Mouse (Mus musculus): ENCODE results near the gene Ntmt1.

Gene Ntmt1

DNA sequence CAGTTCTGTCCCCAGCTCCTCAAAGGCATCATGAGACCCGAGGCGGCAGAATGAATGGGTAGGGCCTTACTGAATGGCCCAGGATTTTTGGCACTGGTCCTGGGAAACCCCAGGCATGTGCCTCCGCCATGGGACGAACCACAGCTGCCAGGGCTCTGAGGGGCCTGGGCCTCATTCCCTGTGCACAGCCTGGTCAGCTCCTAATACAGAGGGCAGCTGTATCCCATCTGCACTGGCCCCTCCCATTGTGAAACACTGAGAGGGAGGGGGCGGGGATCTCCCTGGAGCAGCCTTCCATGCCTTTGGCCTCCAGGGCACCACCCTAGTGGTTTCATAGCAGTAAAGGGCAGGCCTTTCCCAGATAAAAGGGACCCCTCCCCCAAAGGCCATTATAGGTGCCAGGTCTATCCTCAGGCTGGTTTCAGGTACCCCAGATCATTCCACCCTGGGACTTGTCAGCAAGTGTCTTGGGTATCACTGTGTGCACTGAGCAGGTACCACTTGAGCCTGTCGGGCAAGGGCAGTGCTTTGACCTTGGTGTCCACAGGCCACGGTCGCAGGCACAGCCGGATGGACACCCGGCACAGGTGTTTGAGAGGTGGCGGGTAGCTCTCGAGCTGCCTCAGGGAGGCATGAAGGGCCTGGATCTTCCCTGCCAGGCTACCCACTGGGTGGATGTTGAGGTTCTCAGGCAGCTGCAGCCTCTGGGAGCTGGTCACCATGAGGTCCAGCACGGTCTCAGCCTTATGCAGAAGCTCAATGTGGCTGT lies 15.9 kb downstream of the Ntmt1 start:
- DNase-seq (ENCODE audit: low spot score in 2 of 2): peak in 1 of 2 experiments; percentile 40

GRCm38 (mm10) chr2:30826825-30827748 lies 19.5 kb downstream of the Ntmt1 start:
- peak; percentile 71 to 90 for DNase-seq (ENCODE audit: low spot score in 2 of 2)

- DNase-seq (ENCODE audit: low spot score in 2 of 2): peak; percentile 98 to 99
These were observed 20.3 kb downstream of the Ntmt1 start for GRCm38 (mm10) chr2:30827749-30828475.

- DNase-seq (ENCODE audit: low spot score in 2 of 2): peak; percentile 53 to 74
These were observed 21.7 kb downstream of the Ntmt1 start for GRCm38 (mm10) chr2:30829315-30829714.

DNA sequence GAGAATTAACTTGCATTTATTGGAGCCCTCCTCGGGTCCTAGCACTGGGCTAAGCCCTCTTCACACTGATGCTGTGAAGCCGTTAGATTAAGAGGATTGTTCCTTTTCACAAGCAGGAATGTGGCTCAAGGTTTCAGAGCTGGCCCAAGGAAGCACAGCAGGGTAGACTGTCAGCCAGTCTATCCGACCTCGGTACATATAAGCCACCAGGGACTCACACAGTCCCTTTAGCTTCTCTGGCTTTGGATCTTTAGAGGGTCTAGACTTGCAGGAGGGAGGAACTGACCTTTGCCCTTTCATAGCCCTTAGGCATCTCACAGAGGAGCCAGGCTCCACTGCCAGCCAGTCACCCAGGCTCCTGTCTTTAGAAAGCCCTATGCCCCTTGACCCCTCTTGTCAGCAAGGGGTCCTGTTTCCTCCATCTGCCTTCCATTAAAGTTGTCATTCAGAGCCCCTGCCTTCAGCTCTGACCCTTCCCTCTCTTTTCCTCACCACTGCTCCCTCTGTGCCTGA lies 22.7 kb downstream of the Ntmt1 start, which contains the start of gene Asb6:
Gene Asb6 (minus strand): TSS at position 51 of the 513 bp plus-strand sequence.
- DNase-seq (ENCODE audit: low spot score in 2 of 2): no peak

- DNase-seq (ENCODE audit: low spot score in 2 of 2): no peak
These were observed 26.0 kb downstream of the Ntmt1 start for GRCm38 (mm10) chr2:30833644-30834043.

GRCm38 (mm10) chr2:30834373-30835022 lies 26.9 kb downstream of the Ntmt1 start, which contains the start of gene Prrx2:
Prrx2 (plus strand) TSS chr2:30834972.
- DNase-seq (ENCODE audit: low spot score in 2 of 2): no peak

DNA sequence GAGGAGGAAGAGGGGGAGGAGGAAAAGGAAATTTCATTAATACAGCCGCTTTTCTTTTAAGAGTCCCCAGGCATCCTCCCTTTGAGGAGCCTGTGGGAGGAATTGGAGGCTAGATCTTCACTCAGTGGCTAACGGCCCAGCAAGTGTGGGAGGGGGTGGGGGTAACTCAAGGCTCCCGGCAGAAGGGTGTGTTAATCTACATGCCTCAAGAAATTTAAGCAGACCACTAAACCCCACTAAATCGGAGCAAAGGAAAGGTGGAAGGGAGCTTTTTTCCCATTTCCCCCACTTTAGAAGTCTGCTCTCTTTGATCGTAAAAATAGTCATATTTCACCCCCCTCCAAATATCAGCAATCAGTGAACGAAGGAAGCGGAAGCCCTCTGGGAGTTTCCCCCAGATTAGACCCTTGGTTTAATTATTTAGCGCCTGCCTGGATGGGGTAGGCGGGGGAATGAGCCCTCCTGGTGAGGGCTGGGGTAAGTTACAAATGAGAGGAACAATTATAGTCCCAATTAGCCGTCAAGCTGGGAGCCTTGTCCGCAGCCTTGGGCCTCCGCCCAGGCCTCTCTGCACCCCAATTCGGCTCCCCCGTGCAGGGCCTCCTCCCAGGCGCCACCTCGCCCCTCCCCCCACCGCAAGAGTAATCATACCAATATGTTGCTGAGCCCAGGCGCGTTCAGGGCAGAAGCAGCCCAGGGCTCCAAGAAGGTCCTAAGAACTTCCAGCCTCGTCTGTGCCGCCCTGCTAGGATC lies 28.8 kb downstream of the Ntmt1 start:
- DNase-seq (ENCODE audit: low spot score in 2 of 2): no peak

GRCm38 (mm10) chr2:30842615-30843014 lies 35.0 kb downstream of the Ntmt1 start:
- DNase-seq (ENCODE audit: low spot score in 2 of 2): no peak

DNA sequence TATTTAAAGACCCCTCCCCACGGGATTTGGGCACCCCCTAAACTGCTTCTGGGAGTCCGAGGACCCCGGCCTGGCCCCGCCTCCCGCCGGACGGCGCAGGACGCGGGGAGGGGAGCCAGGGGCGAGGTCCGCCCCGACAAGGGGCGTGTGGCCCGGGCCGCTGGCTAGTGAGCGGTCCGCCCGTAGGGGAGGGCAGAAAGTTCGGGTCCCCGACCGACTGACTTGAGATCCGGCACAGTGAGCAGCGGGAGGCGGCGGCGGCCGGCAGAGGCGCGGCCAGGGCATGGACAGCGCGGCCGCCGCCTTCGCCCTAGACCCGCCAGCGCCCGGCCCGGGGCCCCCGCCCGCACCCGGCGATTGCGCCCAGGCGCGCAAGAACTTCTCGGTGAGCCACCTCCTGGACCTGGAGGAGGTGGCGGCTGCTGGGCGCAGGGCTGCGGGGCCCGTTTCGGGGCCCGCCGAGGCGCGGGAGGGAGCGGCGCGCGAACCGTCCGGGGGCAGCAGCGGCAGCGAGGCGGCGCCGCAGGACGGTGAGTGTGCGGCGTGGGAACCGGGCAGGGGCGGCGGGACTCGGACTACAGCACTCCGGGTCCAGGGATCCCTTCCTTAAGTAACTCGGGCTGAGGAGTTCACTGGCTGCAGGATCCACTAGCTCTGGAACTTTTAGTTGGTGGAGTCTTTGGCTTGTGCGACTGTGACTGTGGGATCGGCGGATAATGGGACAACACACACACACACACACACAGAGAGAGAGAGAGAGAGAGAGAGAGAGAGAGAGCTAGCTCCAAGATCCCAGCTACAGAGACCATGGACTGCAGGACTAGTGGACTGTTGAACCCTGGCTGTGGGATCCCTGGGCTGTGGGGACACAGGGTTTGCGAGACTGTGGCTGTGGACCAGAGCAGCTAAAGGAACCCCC lies 37.8 kb downstream of the Ntmt1 start:
- DNase-seq (ENCODE audit: low spot score in 2 of 2): no peak

DNA sequence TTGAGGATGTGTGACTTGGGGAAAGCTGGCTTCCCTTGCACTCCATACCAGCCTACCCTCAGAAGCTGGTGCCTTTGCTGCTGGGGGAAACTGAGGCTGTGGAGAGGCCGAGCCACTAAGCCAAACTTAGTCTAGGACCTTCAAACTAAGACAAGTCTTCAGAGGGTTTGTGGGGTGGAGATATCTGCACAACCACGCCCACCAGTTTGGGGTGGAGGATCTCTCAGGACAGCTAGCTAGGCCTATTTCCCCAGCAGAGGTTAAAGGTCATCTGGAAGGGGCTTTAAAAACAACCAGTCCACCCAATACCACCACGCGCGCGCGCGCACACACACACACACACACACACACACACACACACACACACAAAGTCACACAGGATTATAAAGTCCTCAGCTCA lies 38.6 kb downstream of the Ntmt1 start:
- no peak for DNase-seq (ENCODE audit: low spot score in 2 of 2)

DNA sequence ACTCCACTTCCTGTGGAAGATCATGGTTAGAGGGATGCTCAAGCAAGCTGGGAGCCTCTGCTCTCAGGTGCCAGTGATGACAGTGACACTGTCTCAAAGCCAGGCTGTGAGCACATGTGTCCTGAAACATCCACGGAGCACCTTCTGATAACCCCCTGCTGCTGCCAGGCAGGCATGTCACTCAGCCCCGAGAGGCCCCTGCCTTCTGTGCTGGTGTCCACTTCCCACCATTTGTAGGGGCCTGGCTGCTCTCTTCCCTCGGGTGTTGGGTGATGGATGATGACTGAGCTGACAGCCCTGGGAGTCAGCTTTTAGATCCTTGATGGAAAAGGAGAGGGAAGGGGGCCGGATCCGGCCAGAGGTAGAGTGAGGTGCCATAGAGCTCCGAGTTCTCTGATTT lies 39.1 kb downstream of the Ntmt1 start:
- DNase-seq (ENCODE audit: low spot score in 2 of 2): no peak

- no peak for DNase-seq (ENCODE audit: low spot score in 2 of 2)
These were observed 40.6 kb downstream of the Ntmt1 start for GRCm38 (mm10) chr2:30848184-30848583.

DNA sequence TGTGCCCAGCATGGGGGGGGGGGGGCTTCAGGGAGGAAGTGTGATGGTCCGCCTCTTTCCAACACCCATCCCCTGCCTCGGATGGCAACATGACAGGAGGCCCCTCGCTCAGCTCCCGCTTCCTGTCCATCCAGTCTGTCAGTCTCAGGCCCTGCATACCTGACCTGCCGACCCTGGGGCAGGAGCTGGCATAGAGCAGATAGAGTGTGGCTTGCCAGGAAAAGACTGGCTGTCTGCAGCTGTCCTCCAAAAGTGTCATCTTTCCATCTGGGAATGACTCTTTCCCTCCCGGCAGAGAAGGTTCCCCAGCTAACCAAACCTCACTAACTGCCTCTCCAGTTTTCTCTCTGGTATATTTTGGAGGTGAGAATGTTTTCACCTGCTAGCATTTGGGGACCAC lies 43.0 kb downstream of the Ntmt1 start:
- no peak for DNase-seq (ENCODE audit: low spot score in 2 of 2)

GRCm38 (mm10) chr2:30852771-30853313 lies 45.2 kb downstream of the Ntmt1 start:
- no peak for DNase-seq (ENCODE audit: low spot score in 2 of 2)

DNA sequence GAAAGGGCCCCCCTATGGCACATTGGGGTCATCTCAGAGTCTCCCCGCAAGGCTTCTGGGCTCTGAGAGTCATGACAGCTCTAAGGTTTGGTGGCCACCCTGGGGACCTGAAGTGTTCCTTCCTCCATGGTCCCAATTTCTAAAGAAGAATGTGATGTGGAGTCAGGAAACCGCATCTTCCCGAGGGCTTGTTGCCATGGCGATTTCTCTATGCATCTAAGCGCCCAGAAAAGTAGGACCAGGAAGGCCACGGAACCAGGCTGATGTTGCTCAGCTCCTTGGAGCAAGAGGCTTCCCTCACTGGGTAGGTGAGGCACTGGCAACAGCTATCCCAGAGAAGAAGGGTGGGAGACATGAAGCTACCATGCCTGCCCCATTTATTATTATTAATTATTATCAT lies 49.5 kb downstream of the Ntmt1 start:
- DNase-seq (ENCODE audit: low spot score in 2 of 2): no peak

- DNase-seq (ENCODE audit: low spot score in 2 of 2): no peak
These were observed 52.2 kb downstream of the Ntmt1 start for GRCm38 (mm10) chr2:30859782-30860181.

- DNase-seq (ENCODE audit: low spot score in 2 of 2): no peak
These were observed 54.5 kb downstream of the Ntmt1 start for GRCm38 (mm10) chr2:30862081-30862480.

GRCm38 (mm10) chr2:30863574-30863973 lies 55.9 kb downstream of the Ntmt1 start:
- DNase-seq (ENCODE audit: low spot score in 2 of 2): no peak

Data from spleen, postnatal 10 days (tissue).